Mouse (Mus musculus): ENCODE measurements around the gene Vstm2b. TPM values are rescaled to one million over a fixed set of nuclear protein-coding genes. Genes with fewer than 3 reads are reported as not detected.
A peak's percentile ranks its signal among the peaks of the same experiment; 100 is the strongest.

The Vstm2b gene
- polyA plus RNA-seq (2011; ENCODE audit: insufficient read depth, insufficient read length, low read depth, missing spikeins): 0.47 and 1.0 TPM in 2 replicates

GRCm38 (mm10) chr7:40898096-40898710 lies at the start of gene Vstm2b:
Gene Vstm2b, plus strand, starts transcription at chr7:40898328.
- no peak within 1 kb of the TSS for H3K27ac ChIP-seq (ENCODE audit: insufficient read depth, low read length)
- no peaks in the 10 kb centered on the region for H3K36me3 ChIP-seq (ENCODE audit: control insufficient read depth, insufficient read depth, low read length, poor library complexity, severe bottlenecking)
- peak within 1 kb of the TSS; percentile 66 for H3K9ac ChIP-seq (ENCODE audit: low read depth, poor library complexity, severe bottlenecking)
- TF ChIP-seq CTCF (IDR thresholded peaks at IDR 0.05; ENCODE audit: low read depth, low read length): no peak
- TF ChIP-seq POLR2A (IDR thresholded peaks at IDR 0.05; ENCODE audit: insufficient read depth, low read length): no peak
- no peaks in the 10 kb centered on the region for H3K4me1 ChIP-seq (ENCODE audit: control insufficient read depth, insufficient read depth, low read length)
- peak within 1 kb of the TSS; percentile 64 for H3K4me3 ChIP-seq (ENCODE audit: low read depth, low read length)
- H3K27me3 ChIP-seq (ENCODE audit: control insufficient read depth, insufficient read depth, low read length, poor library complexity, severe bottlenecking): peaks cover 14% of the 10 kb centered on the region
- no peaks in the 10 kb centered on the region for H3K9me3 ChIP-seq (replicated peaks; ENCODE audit: control insufficient read depth, insufficient read depth, low read length, poor library complexity, severe bottlenecking)

GRCm38 (mm10) chr7:40856088-40856625 lies 42.0 kb upstream of the Vstm2b start:
- H3K27me3 ChIP-seq (ENCODE audit: control insufficient read depth, insufficient read depth, low read length, poor library complexity, severe bottlenecking): no peaks in the 10 kb centered on the region
- no peaks in the 10 kb centered on the region for H3K36me3 ChIP-seq (ENCODE audit: control insufficient read depth, insufficient read depth, low read length, poor library complexity, severe bottlenecking)
- H3K4me1 ChIP-seq (ENCODE audit: control insufficient read depth, insufficient read depth, low read length): no peaks in the 10 kb centered on the region
- TF ChIP-seq EP300 (IDR thresholded peaks at IDR 0.05; ENCODE audit: insufficient read depth, low read depth, low read length) (no peak), CTCF (IDR thresholded peaks at IDR 0.05; ENCODE audit: low read depth, low read length) (no peak), POLR2A (IDR thresholded peaks at IDR 0.05; ENCODE audit: insufficient read depth, low read length) (no peak)
- H3K27ac ChIP-seq (ENCODE audit: insufficient read depth, low read length): no peak overlapping the region
- H3K9me3 ChIP-seq (replicated peaks; ENCODE audit: control insufficient read depth, insufficient read depth, low read length, poor library complexity, severe bottlenecking): no peaks in the 10 kb centered on the region
- no peak overlapping the region for H3K9ac ChIP-seq (ENCODE audit: low read depth, poor library complexity, severe bottlenecking)
- H3K4me3 ChIP-seq (ENCODE audit: low read depth, low read length): no peak overlapping the region

- Histone ChIP-seq H3K27me3 (ENCODE audit: control insufficient read depth, insufficient read depth, low read length, poor library complexity, severe bottlenecking) (no peaks in the 10 kb centered on the region), H3K9ac (ENCODE audit: low read depth, poor library complexity, severe bottlenecking) (no peak overlapping the region), H3K36me3 (ENCODE audit: control insufficient read depth, insufficient read depth, low read length, poor library complexity, severe bottlenecking) (no peaks in the 10 kb centered on the region), H3K4me3 (ENCODE audit: low read depth, low read length) (no peak overlapping the region), H3K27ac (ENCODE audit: insufficient read depth, low read length) (no peak overlapping the region), H3K9me3 (replicated peaks; ENCODE audit: control insufficient read depth, insufficient read depth, low read length, poor library complexity, severe bottlenecking) (no peaks in the 10 kb centered on the region), H3K4me1 (ENCODE audit: control insufficient read depth, insufficient read depth, low read length) (no peaks in the 10 kb centered on the region)
- TF ChIP-seq POLR2A (IDR thresholded peaks at IDR 0.05; ENCODE audit: insufficient read depth, low read length): no peak
- TF ChIP-seq EP300 (IDR thresholded peaks at IDR 0.05; ENCODE audit: insufficient read depth, low read depth, low read length): no peak
- no peak for TF ChIP-seq CTCF (IDR thresholded peaks at IDR 0.05; ENCODE audit: low read depth, low read length)
Observed at GRCm38 (mm10) chr7:40873380-40873990, 24.6 kb upstream of the Vstm2b start.

GRCm38 (mm10) chr7:40884855-40885489 lies 13.2 kb upstream of the Vstm2b start:
- no peak for TF ChIP-seq CTCF (IDR thresholded peaks at IDR 0.05; ENCODE audit: low read depth, low read length)
- no peak for TF ChIP-seq POLR2A (IDR thresholded peaks at IDR 0.05; ENCODE audit: insufficient read depth, low read length)
- TF ChIP-seq EP300 (IDR thresholded peaks at IDR 0.05; ENCODE audit: insufficient read depth, low read depth, low read length): no peak
- Histone ChIP-seq H3K27ac (ENCODE audit: insufficient read depth, low read length) (no peak overlapping the region), H3K27me3 (ENCODE audit: control insufficient read depth, insufficient read depth, low read length, poor library complexity, severe bottlenecking) (no peaks in the 10 kb centered on the region; the same call in 1 of the 2 replicates), H3K36me3 (ENCODE audit: control insufficient read depth, insufficient read depth, low read length, poor library complexity, severe bottlenecking) (no peaks in the 10 kb centered on the region), H3K4me3 (ENCODE audit: low read depth, low read length) (no peak overlapping the region), H3K4me1 (ENCODE audit: control insufficient read depth, insufficient read depth, low read length) (no peaks in the 10 kb centered on the region), H3K9ac (ENCODE audit: low read depth, poor library complexity, severe bottlenecking) (no peak overlapping the region), H3K9me3 (replicated peaks; ENCODE audit: control insufficient read depth, insufficient read depth, low read length, poor library complexity, severe bottlenecking) (no peaks in the 10 kb centered on the region)

- no peak overlapping the region for H3K27ac ChIP-seq (ENCODE audit: insufficient read depth, low read length)
- no peak for TF ChIP-seq POLR2A (IDR thresholded peaks at IDR 0.05; ENCODE audit: insufficient read depth, low read length)
- TF ChIP-seq CTCF (IDR thresholded peaks at IDR 0.05; ENCODE audit: low read depth, low read length): no peak
- no peak for TF ChIP-seq EP300 (IDR thresholded peaks at IDR 0.05; ENCODE audit: insufficient read depth, low read depth, low read length)
- H3K27me3 ChIP-seq (ENCODE audit: control insufficient read depth, insufficient read depth, low read length, poor library complexity, severe bottlenecking): no peaks in the 10 kb centered on the region
- no peaks in the 10 kb centered on the region for H3K36me3 ChIP-seq (ENCODE audit: control insufficient read depth, insufficient read depth, low read length, poor library complexity, severe bottlenecking)
- no peak overlapping the region for H3K9ac ChIP-seq (ENCODE audit: low read depth, poor library complexity, severe bottlenecking)
- H3K4me3 ChIP-seq (ENCODE audit: low read depth, low read length): no peak overlapping the region
- no peaks in the 10 kb centered on the region for H3K4me1 ChIP-seq (ENCODE audit: control insufficient read depth, insufficient read depth, low read length)
- no peaks in the 10 kb centered on the region for H3K9me3 ChIP-seq (replicated peaks; ENCODE audit: control insufficient read depth, insufficient read depth, low read length, poor library complexity, severe bottlenecking)
Observed at GRCm38 (mm10) chr7:40888358-40888757, 9.8 kb upstream of the Vstm2b start.

Measured in ES-Bruce4 (cell line).